In the genomic region with DNA sequence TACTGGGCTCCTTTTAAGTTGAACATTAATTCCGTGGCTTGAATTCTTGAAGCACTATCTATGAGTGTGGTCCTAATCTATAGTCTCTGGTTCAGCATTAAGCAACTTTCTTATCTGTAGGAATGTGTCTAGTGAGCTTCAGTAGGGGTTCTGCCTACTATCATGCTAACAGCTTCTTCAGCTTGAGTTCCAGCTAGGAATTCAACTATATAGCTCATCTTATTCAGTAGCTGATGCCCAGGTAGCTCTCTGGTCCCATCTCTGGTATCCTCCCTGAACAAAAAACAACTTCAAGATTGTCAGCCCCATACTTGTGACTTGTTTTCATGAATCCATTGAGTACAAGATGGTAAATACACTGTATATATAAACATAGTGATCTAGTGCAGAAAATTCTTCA, we compare ENCODE assay signal across 8 mouse cellular contexts. TPM values are rescaled to one million over a fixed set of nuclear protein-coding genes. Genes with fewer than 3 reads are reported as not detected.
DNase-seq lines count a peak whose midpoint lies in the region; ATAC-seq and TF ChIP-seq lines count a peak whose summit lies in the region.

Gene Ndn (plus strand): TSS at position 301 of the 400 bp plus-strand sequence.

- no peaks in the 10 kb centered on the region for H3K4me1 ChIP-seq in heart, postnatal 0 days (ENCODE audit: control insufficient read depth, insufficient read depth)
- no peaks in the 10 kb centered on the region for H3K4me1 ChIP-seq in heart, adult 2 months (ENCODE audit: control insufficient read depth, insufficient read depth, low read length)
- peaks cover 16% of the 10 kb centered on the region for H3K4me1 ChIP-seq in hindbrain, embryonic 10.5 days (replicated peaks)
- H3K4me1 ChIP-seq in limb, embryonic 15.5 days, result no peaks in the 10 kb centered on the region

- no peak for TF ChIP-seq EP300 in heart, postnatal 0 days (IDR thresholded peaks at IDR 0.05; ENCODE audit: low read depth)
- no peak for TF ChIP-seq EP300 in heart, adult 2 months (IDR thresholded peaks at IDR 0.05; ENCODE audit: insufficient read depth, low read depth, low read length)

- TF ChIP-seq POLR2A in heart, adult 2 months (IDR thresholded peaks at IDR 0.05; ENCODE audit: insufficient read depth, low read depth, low read length), result no peak

- 30% methylated on average over 1 of the region's 1 CpGs for WGBS in heart, postnatal 0 days
- 33% methylated on average over 1 of the region's 1 CpGs for WGBS in heart, adult 2 months
- 68% methylated on average over 1 of the region's 1 CpGs for WGBS in hindbrain, embryonic 10.5 days
- 66% methylated on average over 1 of the region's 1 CpGs for WGBS in limb, embryonic 15.5 days

- ATAC-seq in heart, postnatal 0 days (ENCODE audit: insufficient read depth, low read depth), result no peak
- ATAC-seq in limb, embryonic 15.5 days (ENCODE audit: insufficient number of reproducible peaks, low FRiP score, low TSS enrichment, low read depth), result no peak

- no peak within 1 kb of the TSS for H3K4me2 ChIP-seq in heart, postnatal 0 days (ENCODE audit: low read depth, low read length)
- no peak within 1 kb of the TSS for H3K4me2 ChIP-seq in limb, embryonic 15.5 days

- no peaks in the 10 kb centered on the region for H3K36me3 ChIP-seq in heart, postnatal 0 days (replicated peaks; ENCODE audit: control insufficient read depth, insufficient read depth, low read length)
- no peaks in the 10 kb centered on the region for H3K36me3 ChIP-seq in heart, adult 2 months (ENCODE audit: control insufficient read depth, insufficient read depth, low read length)
- H3K36me3 ChIP-seq in hindbrain, embryonic 10.5 days, result no peaks in the 10 kb centered on the region
- no peaks in the 10 kb centered on the region for H3K36me3 ChIP-seq in limb, embryonic 15.5 days

- no peak within 1 kb of the TSS for H3K4me3 ChIP-seq in heart, postnatal 0 days (ENCODE audit: low read depth, low read length)
- H3K4me3 ChIP-seq in heart, adult 2 months, result no peak within 1 kb of the TSS
- H3K4me3 ChIP-seq in hindbrain, embryonic 10.5 days, result no peak within 1 kb of the TSS
- H3K4me3 ChIP-seq in limb, embryonic 15.5 days, result no peak within 1 kb of the TSS

- no peak for TF ChIP-seq CTCF in heart, postnatal 0 days (IDR thresholded peaks at IDR 0.05; ENCODE audit: low read depth)
- TF ChIP-seq CTCF in heart, adult 2 months (IDR thresholded peaks at IDR 0.05), result no peak

- H3K27ac ChIP-seq in heart, postnatal 0 days (ENCODE audit: low read depth), result no peak within 1 kb of the TSS
- no peak within 1 kb of the TSS for H3K27ac ChIP-seq in heart, adult 2 months
- H3K27ac ChIP-seq in hindbrain, embryonic 10.5 days, result no peak within 1 kb of the TSS
- H3K27ac ChIP-seq in limb, embryonic 15.5 days, result no peak within 1 kb of the TSS

- no peak within 1 kb of the TSS for H3K9ac ChIP-seq in heart, postnatal 0 days (replicated peaks; ENCODE audit: low read depth, low read length)
- H3K9ac ChIP-seq in heart, adult 2 months (ENCODE audit: low read depth, low read length), result no peak within 1 kb of the TSS
- no peak within 1 kb of the TSS for H3K9ac ChIP-seq in limb, embryonic 15.5 days

- intact Hi-C loops in heart, adult 2 months (cut with DNase I), result no loop called here

- H3K9me3 ChIP-seq in heart, postnatal 0 days (replicated peaks; ENCODE audit: control insufficient read depth, low read length), result no peaks in the 10 kb centered on the region
- peaks cover 24% of the 10 kb centered on the region for H3K9me3 ChIP-seq in hindbrain, embryonic 10.5 days
- H3K9me3 ChIP-seq in limb, embryonic 15.5 days, result no peaks in the 10 kb centered on the region

- no peak for DNase-seq in heart, postnatal 0 days (ENCODE audit: low spot score)
- no peak for DNase-seq in heart, adult 2 months
- DNase-seq in adrenal gland, postnatal 4 days (ENCODE audit: low spot score in 2 of 2), result no peak
- DNase-seq in hindbrain, embryonic 10.5 days (ENCODE audit: low spot score), result no peak
- DNase-seq in spleen, adult 12 weeks (ENCODE audit: low spot score), result no peak
- no peak for DNase-seq in urinary bladder, postnatal 10 days (ENCODE audit: low spot score)
- DNase-seq in yolk sac, embryonic 10.5 days (ENCODE audit: low spot score), result no peak

- H3K27me3 ChIP-seq in heart, postnatal 0 days (ENCODE audit: control insufficient read depth, insufficient read depth, low read length), result no peaks in the 10 kb centered on the region
- no peaks in the 10 kb centered on the region for H3K27me3 ChIP-seq in heart, adult 2 months (ENCODE audit: control insufficient read depth, insufficient read depth, low read length)
- no peaks in the 10 kb centered on the region for H3K27me3 ChIP-seq in hindbrain, embryonic 10.5 days (ENCODE audit: insufficient read depth, poor library complexity, severe bottlenecking)
- no peaks in the 10 kb centered on the region for H3K27me3 ChIP-seq in limb, embryonic 15.5 days

- no peaks in the 10 kb centered on the region for H3K79me2 ChIP-seq in heart, adult 2 months (replicated peaks; ENCODE audit: control insufficient read depth, insufficient read depth, low read length)

RNA-seq across cellular contexts. Expression of gene Ndn, which starts in this region (rescaled TPM):
- total RNA-seq in heart, postnatal 0 days (2014; rRNA removed; ENCODE audit: low replicate concordance), result 21.0 and 22.3 TPM in 2 replicates
- 23.5 and 26.0 TPM in 2 replicates for polyA plus RNA-seq in heart, postnatal 0 days (2015; fragmentation: Nextera tagmentation; extraction: Ambion mirVana)
- total RNA-seq in heart, adult 2 months (2021), result 1 to 10 TPM; 4.4 to 5.3 TPM
- 4.5 and 4.7 TPM in 2 replicates for polyA plus RNA-seq in heart, adult 2 months (2012; rRNA removed)
- total RNA-seq in adrenal gland, postnatal 4 days (2021), result 100 to 1,000 TPM; 112 to 118 TPM
- 100 and 194 TPM in 2 replicates for polyA plus RNA-seq in hindbrain, embryonic 10.5 days (2016; fragmentation: Nextera tagmentation; extraction: Ambion mirVana)
- 122 and 165 TPM in 2 replicates for polyA plus RNA-seq in limb, embryonic 15.5 days (2015; fragmentation: Nextera tagmentation; extraction: Ambion mirVana)
